Mouse (Mus musculus) urinary bladder, postnatal 10 days (tissue): ENCODE results near the gene Ifrd1.
"Not testable (repeated sequence)": the region's sequence is repeated elsewhere in the genome, so short reads cannot be mapped to it uniquely, and the experiment has no call there.

ENCODE experiments used
- DNase-seq: peaks from one replicate; pipeline ENCODE4 v3.0.0; 2022; ENCODE audit warnings: low spot score

The Ifrd1 gene

DNA sequence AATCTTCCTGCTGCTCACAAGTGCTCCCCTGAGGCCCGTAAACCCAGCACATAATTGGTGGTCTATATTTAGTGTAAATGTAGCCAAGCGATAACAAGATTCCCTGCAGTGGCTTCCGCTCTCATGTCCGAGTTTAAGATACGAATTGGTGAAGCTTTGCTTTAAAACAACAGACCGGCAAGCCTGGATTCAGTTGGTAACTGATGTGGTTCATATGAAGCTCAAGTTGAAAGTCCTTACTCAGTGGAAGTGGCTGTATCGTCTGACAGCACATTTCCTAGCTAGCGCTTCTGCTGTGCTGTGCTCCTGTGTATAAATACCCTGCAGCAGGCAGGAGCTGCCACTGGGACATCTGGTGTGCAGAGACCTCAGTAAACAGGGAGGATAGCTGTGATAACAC, 49.0 kb downstream of the Ifrd1 start, which contains the start of gene Lsmem1:
Lsmem1 (minus strand) TSS at position 189 of the 400 bp plus-strand sequence.
- DNase-seq: no peak

DNA sequence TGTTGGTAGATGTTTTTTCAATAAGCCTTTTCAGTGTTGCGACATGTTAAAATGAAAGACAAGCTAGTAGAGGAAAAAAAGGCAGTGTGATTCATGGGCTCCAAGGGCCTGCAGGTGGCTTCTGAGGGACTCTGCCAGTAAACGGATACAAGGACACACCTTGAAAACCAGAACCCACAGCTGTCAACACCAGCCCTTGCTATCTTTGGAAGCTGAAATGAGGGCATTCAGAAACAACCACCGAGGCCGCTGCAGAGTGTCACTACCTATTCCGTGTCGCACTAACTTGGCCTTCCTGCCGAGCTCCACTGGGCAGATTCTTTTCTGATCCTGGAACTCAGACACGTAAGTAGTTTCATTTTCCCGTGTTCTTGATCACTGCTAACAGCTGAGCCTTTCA, 49.9 kb downstream of the Ifrd1 start:
- no peak for DNase-seq

DNA sequence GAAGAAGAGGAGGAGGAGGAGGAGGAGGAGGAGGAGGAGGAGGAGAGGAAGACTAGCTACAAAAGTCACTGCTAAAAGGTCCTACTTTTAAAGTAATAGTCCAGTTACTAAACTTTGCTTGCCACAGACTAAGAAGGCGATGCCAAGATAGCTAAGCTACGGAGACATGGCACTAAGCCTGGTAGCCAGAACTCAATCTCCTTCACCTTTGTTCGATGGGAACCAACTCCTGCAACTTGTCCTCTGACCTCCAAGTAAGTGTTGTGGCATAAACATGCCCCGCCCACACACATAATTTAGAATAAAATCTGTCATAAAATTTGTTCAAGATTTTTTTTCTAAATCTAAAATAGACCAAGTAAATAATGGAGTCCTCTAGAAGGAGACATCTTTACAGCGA, 50.3 kb downstream of the Ifrd1 start:
- no peak for DNase-seq

DNA sequence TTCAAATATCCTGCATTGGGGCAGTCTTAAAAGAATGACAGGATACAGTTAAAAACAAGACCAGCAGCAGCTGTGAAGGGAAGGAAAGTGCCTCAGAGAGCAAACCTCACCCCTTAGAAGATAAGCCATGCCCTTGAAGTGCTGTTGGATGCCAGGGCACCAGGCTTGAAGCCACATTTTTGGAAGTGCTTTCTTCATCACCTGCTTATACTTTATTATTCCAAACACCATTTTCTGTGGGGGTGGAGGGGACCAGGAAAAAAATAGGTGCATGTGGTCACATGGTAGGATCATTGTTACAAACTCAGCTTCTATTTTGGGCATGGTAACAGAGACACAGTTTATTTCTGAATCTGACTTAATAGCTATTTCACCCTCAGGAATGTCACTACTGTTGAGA, 50.8 kb downstream of the Ifrd1 start:
- no peak for DNase-seq

DNA sequence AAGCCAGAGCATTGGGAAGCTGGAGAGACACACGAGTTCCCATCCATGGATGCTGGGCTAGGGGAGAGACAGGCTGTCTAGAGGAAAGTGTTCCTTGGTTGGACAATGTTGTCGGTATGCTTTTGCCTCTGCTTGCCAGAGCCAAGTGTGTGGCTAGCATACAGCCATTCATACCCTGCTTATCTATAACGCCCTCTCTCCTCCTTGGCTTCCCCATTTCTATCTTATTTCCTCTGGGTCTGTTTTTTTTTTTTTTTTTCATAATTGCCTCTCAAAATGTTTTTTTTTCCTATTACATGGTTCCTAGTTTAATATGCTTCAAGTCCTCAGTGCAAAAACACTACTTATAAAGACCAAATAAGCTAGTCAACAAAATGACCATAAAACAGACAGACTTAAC, 62.8 kb downstream of the Ifrd1 start:
- DNase-seq: no peak

DNA sequence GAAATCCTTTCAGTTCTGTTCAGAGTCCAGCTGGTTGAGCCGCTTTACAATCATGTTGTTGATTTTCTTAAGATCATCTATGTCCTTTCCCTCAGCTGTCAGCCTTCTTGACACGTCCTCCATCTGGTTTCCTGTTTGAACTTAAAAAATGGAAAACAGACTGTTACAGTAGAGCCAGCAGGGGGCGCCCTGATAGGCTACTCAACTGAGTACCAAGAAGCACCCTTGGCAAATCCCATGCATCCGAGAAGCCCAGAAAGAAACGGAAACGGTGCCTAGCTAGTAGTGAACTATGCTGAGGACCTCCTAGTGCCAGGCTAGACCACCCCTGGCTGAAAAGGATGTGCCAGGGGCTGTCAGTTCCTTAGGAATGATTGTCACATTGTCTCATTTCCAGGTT, 71.2 kb downstream of the Ifrd1 start:
- no peak for DNase-seq

DNA sequence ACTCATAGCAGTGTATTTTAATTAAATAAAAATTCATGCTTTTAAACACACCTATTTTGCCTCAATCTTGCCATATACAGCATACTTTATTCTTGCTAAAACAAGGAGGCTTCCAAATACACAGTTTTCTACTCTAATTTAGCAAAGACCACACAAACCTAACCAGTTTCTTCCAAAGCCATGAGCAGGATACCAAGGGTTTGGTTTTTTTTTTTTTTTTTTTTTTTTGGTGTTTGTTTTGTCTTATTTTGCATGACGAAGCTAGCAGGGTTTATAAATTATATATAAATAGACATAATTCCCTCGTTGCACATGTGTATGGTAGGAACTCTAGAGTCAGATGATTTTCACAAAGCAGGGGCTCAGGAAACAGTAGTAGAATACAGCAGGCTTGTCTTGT, 72.1 kb downstream of the Ifrd1 start:
- DNase-seq: no peak

DNA sequence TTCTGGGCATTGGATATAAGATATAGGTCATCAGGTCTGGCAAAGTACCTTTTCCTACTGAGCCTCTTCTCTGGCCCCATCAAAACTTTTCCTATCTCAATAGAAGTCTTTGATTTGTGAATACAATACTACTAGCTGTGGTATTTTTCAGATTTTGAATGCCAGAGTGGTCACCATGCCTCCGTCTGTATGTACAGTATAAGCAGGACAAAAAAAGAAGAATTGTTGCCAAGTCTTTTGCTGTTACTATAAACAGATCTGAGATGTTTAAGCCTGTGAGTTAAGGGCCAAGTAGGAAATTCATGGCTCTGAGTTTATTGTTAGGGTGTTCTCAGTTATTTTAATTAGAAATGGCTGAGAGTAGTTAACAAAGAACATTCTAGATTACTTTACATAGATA, 73.1 kb downstream of the Ifrd1 start:
- DNase-seq: not testable (repeated sequence)

DNA sequence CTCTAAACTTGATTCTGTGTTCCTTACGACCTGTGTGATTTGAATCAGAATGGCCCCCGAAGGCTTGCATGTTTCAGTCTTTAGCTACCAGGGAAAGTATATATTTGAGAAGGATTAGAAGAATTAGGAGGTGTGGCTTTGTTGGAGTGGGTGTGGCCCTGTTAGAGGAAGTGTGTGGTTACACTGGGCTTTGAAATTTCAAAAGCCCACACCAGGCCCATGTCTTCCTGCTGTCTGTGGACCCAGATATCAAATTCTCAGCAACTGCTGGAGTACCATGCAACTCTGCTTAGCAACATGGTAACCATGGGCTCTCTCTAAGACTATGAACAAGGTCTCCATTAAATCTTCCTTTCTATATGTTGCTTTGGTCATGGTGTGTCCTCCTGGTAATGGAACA, 76.7 kb downstream of the Ifrd1 start:
- no peak for DNase-seq

DNA sequence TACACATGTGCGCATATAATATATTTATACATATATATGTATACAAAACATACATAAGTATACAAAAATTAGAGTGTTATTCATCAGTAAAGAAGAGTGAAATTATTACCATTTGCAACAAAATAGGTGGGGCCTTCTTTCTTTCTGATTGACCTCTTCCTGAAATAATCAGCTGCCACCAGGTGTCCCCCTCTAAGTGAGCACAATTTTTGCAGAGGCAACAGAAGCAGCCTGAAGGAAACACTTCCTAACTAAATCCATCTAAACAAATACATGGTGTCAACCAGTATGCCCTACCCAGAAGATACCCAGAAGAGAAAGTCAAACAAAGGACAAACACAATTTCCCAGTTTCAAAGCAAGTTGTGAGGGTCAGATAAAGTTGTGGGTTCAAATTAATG, 78.6 kb downstream of the Ifrd1 start:
- DNase-seq: no peak

DNA sequence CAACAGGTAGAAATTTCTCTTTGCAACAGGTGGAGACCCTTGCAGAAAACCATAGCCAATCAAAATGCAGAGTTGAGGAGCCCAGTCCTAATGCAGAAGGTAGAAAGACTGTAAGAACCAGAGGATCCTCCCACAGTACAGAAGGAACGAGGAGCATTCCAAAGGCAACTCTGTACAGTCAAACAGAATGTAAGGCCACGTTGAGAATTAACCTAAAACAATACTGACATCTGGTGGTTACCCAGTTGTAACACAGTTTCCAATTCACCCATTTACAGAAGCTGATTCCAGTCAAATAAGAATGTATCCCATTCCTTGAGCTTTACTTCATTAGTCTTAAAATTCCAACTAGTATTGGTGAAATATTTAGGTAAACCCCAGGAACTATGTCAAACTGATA, 83.7 kb downstream of the Ifrd1 start:
- DNase-seq: no peak

DNA sequence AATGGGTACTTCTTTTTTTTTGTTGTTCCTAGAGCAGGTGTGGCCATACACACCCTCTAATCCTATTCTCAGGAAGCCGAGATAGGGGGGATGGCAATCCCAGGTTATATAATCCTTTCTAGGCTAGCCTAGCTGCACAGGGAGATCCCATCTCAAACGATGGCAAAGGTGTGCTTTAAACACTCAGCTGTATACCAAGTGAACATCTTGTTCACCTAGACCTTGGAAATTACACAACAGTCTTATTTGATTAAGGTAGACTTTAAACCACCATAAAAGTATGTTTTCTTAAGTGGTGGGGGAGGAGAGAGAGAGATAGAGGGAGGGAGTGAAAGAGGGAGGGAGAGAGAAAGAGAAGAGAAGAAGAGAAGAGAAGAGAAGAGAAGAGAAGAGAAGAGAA, 87.5 kb downstream of the Ifrd1 start:
- DNase-seq: no peak

DNA sequence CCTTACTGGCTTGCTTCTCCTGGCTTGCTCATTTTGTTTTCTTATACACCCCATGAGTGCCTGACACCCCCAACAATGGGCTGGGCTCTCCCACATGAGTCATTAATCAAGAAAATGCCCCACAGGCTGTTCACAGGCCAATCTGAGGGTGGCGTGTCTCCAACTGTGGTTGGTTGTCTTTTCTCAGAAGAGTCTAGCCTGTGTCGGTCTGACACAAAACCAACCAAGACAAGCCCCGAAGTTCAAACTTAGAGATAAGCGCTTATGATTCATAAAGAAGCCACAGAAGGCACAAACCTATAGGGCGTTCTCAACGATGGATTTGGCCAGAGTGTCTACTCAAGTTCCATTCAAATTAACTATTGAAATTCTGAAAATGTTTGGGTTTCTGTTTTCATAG, 94.1 kb downstream of the Ifrd1 start:
- no peak for DNase-seq

DNA sequence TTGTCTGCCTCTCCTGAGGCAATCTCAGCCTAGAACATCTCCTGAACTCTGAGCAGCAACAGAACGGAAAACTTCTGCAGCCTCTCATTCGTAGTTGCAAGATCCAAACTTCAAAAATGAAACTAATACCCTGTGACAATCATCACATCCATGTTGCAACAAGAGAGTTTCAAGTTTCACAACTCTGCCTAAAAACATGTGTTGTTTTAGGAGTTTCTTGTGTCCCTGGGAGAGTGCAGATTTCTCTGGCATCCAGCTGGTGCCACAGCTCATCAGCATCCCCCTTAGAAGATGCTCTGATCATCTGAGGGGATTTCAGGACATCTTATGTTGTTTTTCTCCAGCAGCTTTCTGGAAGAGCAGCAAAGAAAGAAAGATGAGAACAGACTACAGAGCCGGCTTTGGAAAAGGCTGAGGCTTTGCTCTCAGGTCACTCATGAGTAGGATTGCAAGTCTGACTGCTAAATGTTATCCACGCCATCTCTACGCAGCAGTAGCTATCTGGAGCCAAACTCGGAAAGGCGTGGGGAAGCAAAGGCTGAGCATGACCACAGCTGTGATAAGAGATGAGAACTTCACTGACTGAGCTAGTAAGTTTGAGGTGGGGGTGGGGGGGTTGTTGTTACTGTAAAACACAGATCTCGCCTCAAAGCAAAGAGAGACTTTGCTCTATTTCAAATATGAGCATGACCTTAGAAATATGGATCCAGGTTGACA, 95.8 kb downstream of the Ifrd1 start:
- DNase-seq: no peak
